Mouse (Mus musculus) CH12.LX (cell line): ENCODE measurements around the gene Babam1. TPM values are rescaled to one million over a fixed set of nuclear protein-coding genes. Genes with fewer than 3 reads are reported as not detected.

ENCODE experiments used
- DNase-seq: peaks from one replicate; pipeline ENCODE4 v3.0.0-alpha.2; 2013; ENCODE audit errors: extremely low read depth
- H3K27ac ChIP-seq: 2 replicates; pipeline ENCODE4 v1.5.1; 2012; ENCODE audit warnings: low read depth, mild to moderate bottlenecking, control low read depth, moderate library complexity; ENCODE audit not compliant: insufficient read depth
- H3K27me3 ChIP-seq: replicated peaks from 2 replicates; pipeline ENCODE3; 2012; ENCODE audit warnings: inconsistent platforms
- H3K36me3 ChIP-seq, 2 experiments: replicated peaks in 1 of 2; 2 replicates each; pipeline versions ENCODE3 to v1.6.1; 2012; ENCODE audit warnings: inconsistent platforms in 1 of 2, low read length in 1 of 2, mild to moderate bottlenecking in 1 of 2, mixed read lengths in 1 of 2, moderate library complexity in 1 of 2; ENCODE audit not compliant: control insufficient read depth in 1 of 2, insufficient read depth in 1 of 2
- H3K4me1 ChIP-seq, 2 experiments: 2 replicates each; pipeline ENCODE4 v1.6.1; 2012; ENCODE audit warnings: inconsistent platforms in 1 of 2, moderate library complexity in 1 of 2; ENCODE audit not compliant: insufficient read depth in 2 of 2, control insufficient read depth in 1 of 2
- H3K4me2 ChIP-seq: 2 replicates; pipeline ENCODE4 v1.6.1; 2012; ENCODE audit warnings: low read depth, mild to moderate bottlenecking, control low read depth; ENCODE audit not compliant: poor library complexity, insufficient read depth, severe bottlenecking
- H3K4me3 ChIP-seq, 3 experiments: fragments of 150-350 bp in 1 of 3; sonication (generic) in 1 of 3; replicated peaks in 1 of 3; 2 replicates each; pipeline versions ENCODE3 to v1.5.1; 2011 to 2012; ENCODE audit warnings: low read depth in 2 of 3, low read length in 2 of 3, mild to moderate bottlenecking in 2 of 3, moderate library complexity in 2 of 3, control low read depth in 1 of 3, improper control_type of control experiment in 1 of 3, inconsistent platforms in 1 of 3, mixed read lengths in 1 of 3; ENCODE audit not compliant: poor library complexity in 1 of 3
- H3K79me2 ChIP-seq: replicated peaks from 2 replicates; pipeline ENCODE4 v1.6.1; 2012; ENCODE audit warnings: mild to moderate bottlenecking, moderate library complexity; ENCODE audit not compliant: control insufficient read depth, poor library complexity, insufficient read depth, severe bottlenecking; ENCODE audit errors: extremely low read depth
- H3K9ac ChIP-seq: 2 replicates; pipeline ENCODE4 v1.6.1; 2012; ENCODE audit warnings: low read depth, mild to moderate bottlenecking, control low read depth, moderate library complexity; ENCODE audit not compliant: insufficient read depth
- H3K9me3 ChIP-seq: replicated peaks from 2 replicates; pipeline ENCODE3; 2012; ENCODE audit warnings: low read length, inconsistent platforms, mixed read lengths
- CHD1 ChIP-seq: IDR thresholded peaks from 2 replicates; pipeline ENCODE4 v1.6.1; 2012; ENCODE audit warnings: low read depth, low read length, improper control_type of control experiment, inconsistent platforms
- CHD2 ChIP-seq: IDR thresholded peaks from 2 replicates; pipeline ENCODE4 v1.6.1; 2011; ENCODE audit warnings: low read length, improper control_type of control experiment
- CTCF ChIP-seq, 2 experiments: IDR thresholded peaks in 1 of 2; conservative IDR thresholded peaks in 1 of 2; 2 replicates each; pipeline ENCODE4 v1.5.1; 2011 to 2012; ENCODE audit warnings: low read depth in 2 of 2, low read length in 2 of 2, improper control_type of control experiment in 1 of 2, inconsistent platforms in 1 of 2, mild to moderate bottlenecking in 1 of 2, moderate library complexity in 1 of 2
- ELF1 ChIP-seq: IDR thresholded peaks from 2 replicates; pipeline ENCODE4 v1.6.1; 2014; ENCODE audit warnings: low read depth, mild to moderate bottlenecking, inconsistent platforms, low read length, improper control_type of control experiment
- ETS1 ChIP-seq: conservative IDR thresholded peaks from 2 replicates; pipeline ENCODE4 v1.6.1; 2012; ENCODE audit warnings: low read depth, mild to moderate bottlenecking, inconsistent platforms, low read length, improper control_type of control experiment, moderate library complexity
- GABPA ChIP-seq: IDR thresholded peaks from 2 replicates; pipeline ENCODE4 v1.6.1; 2012; ENCODE audit warnings: low read depth, low read length, improper control_type of control experiment, inconsistent platforms; ENCODE audit not compliant: insufficient replicate concordance
- HCFC1 ChIP-seq: IDR thresholded peaks from 2 replicates; pipeline ENCODE4 v1.6.1; 2012; ENCODE audit warnings: low read depth, mild to moderate bottlenecking, inconsistent platforms, low read length, improper control_type of control experiment
- IRF4 ChIP-seq: IDR thresholded peaks from 2 replicates; pipeline ENCODE4 v1.6.1; 2014; ENCODE audit warnings: low read depth, mild to moderate bottlenecking, inconsistent platforms, low read length, improper control_type of control experiment
- JUN ChIP-seq: IDR thresholded peaks from 2 replicates; pipeline ENCODE4 v1.6.1; 2011; ENCODE audit warnings: low read depth, mild to moderate bottlenecking, low read length, improper control_type of control experiment, moderate library complexity; ENCODE audit not compliant: insufficient read depth
- JUND ChIP-seq: conservative IDR thresholded peaks from 2 replicates; pipeline ENCODE4 v1.6.1; 2011; ENCODE audit warnings: low read depth, low read length, improper control_type of control experiment
- KAT2A ChIP-seq: IDR thresholded peaks from 2 replicates; pipeline ENCODE4 v1.6.1; 2012; ENCODE audit warnings: low read length, improper control_type of control experiment, inconsistent platforms; ENCODE audit not compliant: insufficient replicate concordance
- MAFK ChIP-seq: IDR thresholded peaks from 2 replicates; pipeline ENCODE4 v1.6.1; 2011; ENCODE audit warnings: low read length, improper control_type of control experiment; ENCODE audit not compliant: insufficient replicate concordance
- MAX ChIP-seq: IDR thresholded peaks from 2 replicates; pipeline ENCODE4 v1.6.1; 2011; ENCODE audit warnings: low read length, improper control_type of control experiment
- MAZ ChIP-seq: IDR thresholded peaks from 2 replicates; pipeline ENCODE4 v1.6.1; 2012; ENCODE audit warnings: low read depth, mild to moderate bottlenecking, inconsistent platforms, low read length, improper control_type of control experiment, moderate library complexity
- MEF2A ChIP-seq: IDR thresholded peaks from 2 replicates; pipeline ENCODE4 v1.6.1; 2014; ENCODE audit warnings: low read depth, mild to moderate bottlenecking, inconsistent platforms, low read length, improper control_type of control experiment, borderline replicate concordance
- MXI1 ChIP-seq: IDR thresholded peaks from 2 replicates; pipeline ENCODE4 v1.6.1; 2011; ENCODE audit warnings: mild to moderate bottlenecking, low read depth, low read length, improper control_type of control experiment
- MYC ChIP-seq: IDR thresholded peaks from 2 replicates; pipeline ENCODE4 v1.6.1; 2011; ENCODE audit warnings: low read depth, mild to moderate bottlenecking, improper control_type of control experiment, low read length
- NELFE ChIP-seq: IDR thresholded peaks from 2 replicates; pipeline ENCODE4 v1.6.1; 2011; ENCODE audit warnings: low read depth, low read length, improper control_type of control experiment
- NRF1 ChIP-seq: IDR thresholded peaks from 2 replicates; pipeline ENCODE4 v1.6.1; 2014; ENCODE audit warnings: low read depth, mild to moderate bottlenecking, inconsistent platforms, low read length, improper control_type of control experiment, moderate library complexity
- PAX5 ChIP-seq: IDR thresholded peaks from 2 replicates; pipeline ENCODE4 v1.6.1; 2012; ENCODE audit warnings: low read length, inconsistent platforms, mixed read lengths
- POLR2A ChIP-seq: IDR thresholded peaks from 2 replicates; pipeline ENCODE4 v1.6.1; 2011; ENCODE audit warnings: low read depth, mild to moderate bottlenecking, improper control_type of control experiment, low read length
- POLR2AphosphoS2 ChIP-seq: IDR thresholded peaks from 2 replicates; pipeline ENCODE4 v1.6.1; 2011; ENCODE audit warnings: low read depth, low read length, improper control_type of control experiment
- RAD21 ChIP-seq: IDR thresholded peaks from 2 replicates; pipeline ENCODE4 v1.6.1; 2011; ENCODE audit warnings: low read depth, mild to moderate bottlenecking, low read length, improper control_type of control experiment, moderate library complexity
- SIN3A ChIP-seq: IDR thresholded peaks from 2 replicates; pipeline ENCODE4 v1.6.1; 2012; ENCODE audit warnings: low read length, improper control_type of control experiment, inconsistent platforms
- SMC3 ChIP-seq: IDR thresholded peaks from 2 replicates; pipeline ENCODE4 v1.6.1; 2011; ENCODE audit warnings: low read depth, low read length, improper control_type of control experiment
- TBP ChIP-seq: conservative IDR thresholded peaks from 2 replicates; pipeline ENCODE4 v1.6.1; 2011; ENCODE audit warnings: low read depth, low read length, improper control_type of control experiment
- USF1 ChIP-seq: IDR thresholded peaks from 2 replicates; pipeline ENCODE4 v1.6.1; 2014; ENCODE audit warnings: low read depth, mild to moderate bottlenecking, inconsistent platforms, low read length, improper control_type of control experiment
- USF2 ChIP-seq: conservative IDR thresholded peaks from 2 replicates; pipeline ENCODE4 v1.6.1; 2011; ENCODE audit warnings: low read depth, low read length, improper control_type of control experiment
- ZC3H11A ChIP-seq: IDR thresholded peaks from 2 replicates; pipeline ENCODE4 v1.6.1; 2012; ENCODE audit warnings: low read depth, mild to moderate bottlenecking, inconsistent platforms, low read length, improper control_type of control experiment
- ZMIZ1 ChIP-seq: IDR thresholded peaks from 2 replicates; pipeline ENCODE4 v1.6.1; 2012; ENCODE audit warnings: low read depth, mild to moderate bottlenecking, inconsistent platforms, low read length, improper control_type of control experiment
- ZNF384 ChIP-seq: IDR thresholded peaks from 2 replicates; pipeline ENCODE4 v1.6.1; 2012; ENCODE audit warnings: low read depth, low read length, improper control_type of control experiment, inconsistent platforms
- dilution Hi-C: fragments of 300-500 bp; cut with MboI; formaldehyde crosslinking; loops from 2 replicates; pipeline ENCODE4 v1.14.3; 2020; ENCODE audit warnings: low sequenced_read_pairs; ENCODE audit not compliant: extremely low pct_unique_long_range_greater_than_20kb, extremely low pct_ligation_motif_present
- in situ Hi-C: fragments of 300-500 bp; cut with MboI; formaldehyde crosslinking; loops from 3 replicates; pipeline ENCODE4 v1.14.3; 2019; ENCODE audit warnings: low sequenced_read_pairs, low pct_ligation_motif_present, low pct_unique_long_range_greater_than_20kb, mixed read lengths
- polyA plus RNA-seq: library from polyadenylated mRNA; unstranded; fragments of >175 nt; gene quantifications from 2 replicates; pipeline ENCODE4 v1.2.1, GENCODE M21; 2012; ENCODE audit warnings: low read depth; ENCODE audit not compliant: insufficient read length
- total RNA-seq, 2 experiments: library from RNA; depleted of rRNA; stranded (reverse); fragments of 300-350 nt in 1 of 2; fragments of >200 nt in 1 of 2; gene quantifications; 2 replicates each; pipeline ENCODE4 v1.2.3; 2012 to 2014

Babam1 gene
- total and polyA plus RNA-seq, 3 experiments, result 56.7 to 137 (median 67.3) TPM

- H3K4me1 ChIP-seq, result peaks cover 9 to 32% of the 10 kb centered on the region in 2 experiments
- H3K9ac ChIP-seq, result peak overlapping the region; percentile 79
- H3K27ac ChIP-seq, result peak overlapping the region; percentile 6; the same call in 1 of the 2 replicates
- peaks cover 7% of the 10 kb centered on the region; the same call in 1 of the 2 replicates for H3K79me2 ChIP-seq
- H3K9me3 ChIP-seq, result no peaks in the 10 kb centered on the region
- DNase-seq, result no peak
- H3K27me3 ChIP-seq, result no peaks in the 10 kb centered on the region
- dilution Hi-C loops, result no loop called here
- H3K4me2 ChIP-seq, result peak overlapping the region; percentile 72
- in situ Hi-C loops, result loop anchor here (5.0 kb wide), 1 partner anchor 33 kb away; the partner anchor contains the start of gene Ocel1
- H3K36me3 ChIP-seq, result peaks cover 46 to 71% of the 10 kb centered on the region in 2 experiments
- TF ChIP-seq POLR2A, result no peak
- 0 out of 2 replicates have a peak, but pooled peaks have one; percentile 20 for TF ChIP-seq CHD1
- peak; percentile 80; the same call in 1 of the 2 replicates for TF ChIP-seq MAFK
- peak overlapping the region; percentile 83 to 93 (median 90) for H3K4me3 ChIP-seq
Observed at GRCm38 (mm10) chr8:71404951-71405351, 8.3 kb downstream of the Babam1 start.

- Histone ChIP-seq H3K4me3 (peak within 1 kb of the TSS; percentile 83 to 93 (median 90)), H3K9me3 (no peaks in the 10 kb centered on the region), H3K27ac (peak within 1 kb of the TSS; percentile 29; the same call in 1 of the 2 replicates), H3K27me3 (no peaks in the 10 kb centered on the region), H3K9ac (peak within 1 kb of the TSS; percentile 79), H3K36me3 (peaks cover 49 to 73% of the 10 kb centered on the region in 2 experiments), H3K4me1 (peaks cover 9 to 32% of the 10 kb centered on the region in 2 experiments), H3K4me2 (peak within 1 kb of the TSS; percentile 72), H3K79me2 (peaks cover 7% of the 10 kb centered on the region; the same call in 1 of the 2 replicates)
- dilution Hi-C loops, result no loop called here
- peak; percentile 93 for DNase-seq
- in situ Hi-C loops, result loop anchor here (5.0 kb wide), 1 partner anchor 33 kb away; the partner anchor contains the start of gene Ocel1
- TF ChIP-seq CHD1 (no peak), USF2 (no peak), ZMIZ1 (peak; percentile 72), SIN3A (peak; percentile 95), ELF1 (peak; percentile 31; the same call in 1 of the 2 replicates), MYC (peak; percentile 89; the same call in 1 of the 2 replicates), NRF1 (peak; percentile 91), KAT2A (0 out of 2 replicates have a peak, but pooled peaks have one; percentile 47), MEF2A (no peak), JUND (no peak), JUN (no peak), ETS1 (no peak), MXI1 (peak; percentile 93), RAD21 (peak; percentile 8), CHD2 (no peak; the same call in 1 of the 2 replicates), HCFC1 (no peak; the same call in 1 of the 2 replicates), POLR2AphosphoS2 (peak; percentile 80), ZC3H11A (no peak), TBP (peak; percentile 91), IRF4 (0 out of 2 replicates have a peak, but pooled peaks have one; percentile 3), CTCF (conservative IDR thresholded peaks at IDR 0.05 in 1 of 2, IDR thresholded peaks at IDR 0.05 in 1 of 2; ENCODE audit: low read depth in 2 of 2, low read length in 2 of 2) (peak in 1 of 2 experiments; percentile 46; a peak in 2 of 4 replicates), USF1 (no peak), MAZ (peak; percentile 72; the same call in 1 of the 2 replicates), SMC3 (no peak), PAX5 (no peak), ZNF384 (no peak), NELFE (peak; percentile 97), MAX (peak; percentile 68), GABPA (no peak)
Observed at GRCm38 (mm10) chr8:71405401-71406098, 8.9 kb downstream of the Babam1 start, which contains the start of gene Ankle1. TSS of gene Ankle1 (plus strand) at chr8:71406010.
